Mouse (Mus musculus) heart, adult 2 months (tissue): Measurements from ENCODE around the gene Olfr895. TPM values are rescaled to one million over a fixed set of nuclear protein-coding genes. Genes with fewer than 3 reads are reported as not detected.

ENCODE experiments used
- DNase-seq, 2 experiments: peaks; one replicate each; pipeline ENCODE4 v3.0.0; 2021
- H3K27ac ChIP-seq: fragments of 200-600 bp; 2 replicates; pipeline ENCODE4 v1.8.1; 2022
- H3K27me3 ChIP-seq: fragments of 200-500 bp; 2 replicates; pipeline ENCODE4 v1.6.1; 2012; ENCODE audit warnings: mild to moderate bottlenecking, low read length, inconsistent platforms, mixed read lengths; ENCODE audit not compliant: control insufficient read depth, insufficient read depth
- H3K36me3 ChIP-seq: fragments of 200-500 bp; 2 replicates; pipeline ENCODE4 v1.6.1; 2012; ENCODE audit warnings: low read length, inconsistent platforms; ENCODE audit not compliant: control insufficient read depth, insufficient read depth
- H3K4me1 ChIP-seq: fragments of 200-500 bp; 2 replicates; pipeline ENCODE4 v1.6.1; 2011; ENCODE audit warnings: low read length; ENCODE audit not compliant: control insufficient read depth, insufficient read depth
- H3K4me3 ChIP-seq: fragments of 200-600 bp; 2 replicates; pipeline ENCODE4 v1.8.1; 2022
- H3K79me2 ChIP-seq: fragments of 200-500 bp; replicated peaks from 2 replicates; pipeline ENCODE4 v1.6.1; 2012; ENCODE audit warnings: mild to moderate bottlenecking, inconsistent platforms, low read length, moderate library complexity, mixed read lengths; ENCODE audit not compliant: control insufficient read depth, insufficient read depth
- H3K9ac ChIP-seq: fragments of 200-500 bp; 2 replicates; pipeline ENCODE4 v1.6.1; 2012; ENCODE audit warnings: low read depth, mild to moderate bottlenecking, control low read depth, inconsistent platforms, low read length, mixed read lengths
- CTCF ChIP-seq: fragments of 200-600 bp; IDR thresholded peaks from 2 replicates; pipeline ENCODE4 v1.8.1; 2022; ENCODE audit warnings: antibody characterized with exemption, mild to moderate bottlenecking, moderate library complexity
- EP300 ChIP-seq: fragments of 200-500 bp; IDR thresholded peaks from 2 replicates; pipeline ENCODE4 v1.6.1; 2011; ENCODE audit warnings: low read depth, low read length, control low read depth; ENCODE audit not compliant: insufficient read depth
- POLR2A ChIP-seq: fragments of 200-500 bp; IDR thresholded peaks from 2 replicates; pipeline ENCODE4 v1.6.1; 2011; ENCODE audit warnings: mild to moderate bottlenecking, low read depth, low read length, control low read depth; ENCODE audit not compliant: insufficient read depth
- WGBS: fragments of 180-500 bp; shearing (Covaris S2); methylation state at CpG from one replicate; pipeline ENCODE4 v1.1.7; 2018; 5-methylcytosine and 5-hydroxymethylcytosine counted together
- intact Hi-C: fragments of 180-260 bp; cut with DNase I; formaldehyde crosslinking; loops from one replicate; pipeline ENCODE4 v1.15.1; 2025
- long read RNA-seq: library from polyadenylated mRNA; stranded (forward); transcript quantifications from one replicate; pipeline ENCODE4 v2.0.0, GENCODE M21; 2021
- polyA plus RNA-seq: library from polyadenylated mRNA; depleted of rRNA; stranded (reverse); fragments of >200 nt; gene quantifications from 2 replicates; pipeline ENCODE4 v1.2.3, GENCODE M21; 2012; rRNA removed
- total RNA-seq, 2 experiments: library from RNA; stranded (reverse); gene quantifications; 2 replicates each; pipeline ENCODE4 v1.2.3; 2021

Gene Olfr895
- total RNA-seq: not detected
- polyA plus RNA-seq: not detected in 2 replicates
- long read RNA-seq: 0 reads

DNA sequence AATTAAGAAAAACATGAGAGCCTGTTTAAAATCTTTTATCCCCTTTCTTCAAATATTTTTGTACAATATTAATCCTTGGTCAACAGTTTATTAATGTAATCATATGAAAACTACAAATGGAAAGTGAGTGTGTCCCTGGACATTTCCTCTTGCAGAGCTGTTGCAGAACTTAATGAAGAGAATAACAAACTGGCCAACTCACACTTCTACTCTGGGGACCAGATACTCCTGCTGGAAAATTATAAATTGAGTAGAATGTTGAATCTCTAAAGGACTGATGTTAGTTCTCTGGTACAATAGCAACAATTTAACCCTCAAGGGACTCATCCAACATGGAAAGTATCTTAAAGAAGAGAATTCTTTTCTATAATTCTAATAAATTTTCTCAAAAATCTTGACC, at the start of gene Olfr895:
Olfr895 (plus strand) TSS at position 301 of the 400 bp plus-strand sequence.
- Histone ChIP-seq H3K4me1 (no peaks in the 10 kb centered on the region), H3K9ac (no peak within 1 kb of the TSS), H3K27ac (no peak within 1 kb of the TSS), H3K4me3 (no peak within 1 kb of the TSS), H3K27me3 (no peaks in the 10 kb centered on the region), H3K36me3 (no peaks in the 10 kb centered on the region), H3K79me2 (no peaks in the 10 kb centered on the region)
- DNase-seq: no peak
- TF ChIP-seq EP300 (no peak), POLR2A (no peak), CTCF (no peak)
- intact Hi-C loops: no loop called here

DNA sequence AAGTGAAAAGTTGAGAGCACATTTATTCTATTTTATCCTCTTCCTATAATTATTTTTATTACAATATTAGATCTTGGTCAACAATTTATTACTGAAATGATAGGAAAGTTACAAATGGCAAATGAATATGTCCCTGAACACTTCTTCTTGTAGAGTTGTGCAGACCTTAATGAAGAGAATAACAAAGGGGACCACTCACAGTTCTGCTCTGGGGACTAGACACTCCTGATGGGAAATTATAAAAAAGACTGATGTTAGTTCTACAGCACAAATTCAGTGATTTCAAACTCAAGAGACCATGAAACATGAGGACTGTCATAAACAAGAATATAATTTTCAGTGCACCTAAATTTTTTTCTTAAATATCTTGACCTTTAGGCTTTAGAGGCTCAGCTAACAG, 15.2 kb upstream of the Olfr895 start, which contains the start of gene Olfr143:
Olfr143 (plus strand) TSS at position 301 of the 400 bp plus-strand sequence.
- TF ChIP-seq EP300 (no peak), CTCF (no peak), POLR2A (no peak)
- no peak within 1 kb of the TSS for H3K4me3 ChIP-seq

DNA sequence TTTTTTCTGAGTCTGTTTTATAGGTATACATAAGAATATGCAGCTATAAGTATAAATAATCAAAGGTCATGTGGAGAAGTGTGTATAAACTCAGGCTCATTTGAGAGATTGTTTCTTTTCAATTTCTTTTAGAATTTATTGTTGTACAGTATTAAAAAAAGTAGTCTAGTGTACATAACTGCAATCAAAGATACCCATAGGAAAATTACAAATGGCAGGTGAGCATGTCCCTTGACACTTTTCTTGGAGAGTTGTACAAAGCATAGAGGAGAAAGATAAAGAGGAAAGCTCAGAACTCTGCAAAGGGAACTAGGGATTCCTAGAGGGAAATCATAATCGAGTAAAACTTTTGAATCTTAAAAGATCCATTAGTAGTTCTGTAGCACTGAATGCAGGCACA, 23.2 kb downstream of the Olfr895 start, which contains the start of gene Olfr896-ps1:
Olfr896-ps1 (plus strand) TSS at position 301 of the 400 bp plus-strand sequence.
- no peaks in the 10 kb centered on the region for H3K36me3 ChIP-seq
- H3K4me1 ChIP-seq: no peaks in the 10 kb centered on the region
- no peak for TF ChIP-seq EP300
- no peak for TF ChIP-seq POLR2A
- TF ChIP-seq CTCF: no peak
- no peak within 1 kb of the TSS for H3K9ac ChIP-seq
- intact Hi-C loops: no loop called here
- no peak within 1 kb of the TSS for H3K4me3 ChIP-seq
- H3K79me2 ChIP-seq: no peaks in the 10 kb centered on the region
- DNase-seq: no peak
- 68% methylated on average over 1 of the region's 1 CpGs for whole genome bisulfite sequencing
- no peaks in the 10 kb centered on the region for H3K27me3 ChIP-seq
- H3K27ac ChIP-seq: no peak within 1 kb of the TSS

More for the DNA sequence above, 15.2 kb upstream of the Olfr895 start, which contains the start of gene Olfr143:
- intact Hi-C loops: no loop called here
- no peak within 1 kb of the TSS for H3K27ac ChIP-seq
- H3K27me3 ChIP-seq: no peaks in the 10 kb centered on the region
- no peaks in the 10 kb centered on the region for H3K4me1 ChIP-seq
- no peak within 1 kb of the TSS for H3K9ac ChIP-seq
- H3K79me2 ChIP-seq: no peaks in the 10 kb centered on the region
- DNase-seq: no peak
- H3K36me3 ChIP-seq: no peaks in the 10 kb centered on the region

Other genes with a start within 250 kb of the Olfr895 start
- gene Olfr883, start 242.0 kb upstream of the Olfr895 start, total RNA-seq: not detected
- not detected in 2 replicates for gene Olfr883, start 242.0 kb upstream of the Olfr895 start, polyA plus RNA-seq
- not detected for gene Olfr884, start 221.3 kb upstream of the Olfr895 start, total RNA-seq
- gene Olfr884, start 221.3 kb upstream of the Olfr895 start, polyA plus RNA-seq: not detected in 2 replicates
- gene Olfr885, start 206.5 kb upstream of the Olfr895 start, total RNA-seq: not detected
- not detected in 2 replicates for gene Olfr885, start 206.5 kb upstream of the Olfr895 start, polyA plus RNA-seq
- not detected for gene Olfr887, start 183.8 kb upstream of the Olfr895 start, total RNA-seq
- not detected in 2 replicates for gene Olfr887, start 183.8 kb upstream of the Olfr895 start, polyA plus RNA-seq
- not detected for gene Olfr888, start 159.7 kb upstream of the Olfr895 start, total RNA-seq
- not detected in 2 replicates for gene Olfr888, start 159.7 kb upstream of the Olfr895 start, polyA plus RNA-seq
- gene Olfr889, start 152.7 kb upstream of the Olfr895 start, total RNA-seq: not detected
- not detected in 2 replicates for gene Olfr889, start 152.7 kb upstream of the Olfr895 start, polyA plus RNA-seq
- gene Olfr890, start 125.3 kb upstream of the Olfr895 start, total RNA-seq: not detected
- gene Olfr890, start 125.3 kb upstream of the Olfr895 start, polyA plus RNA-seq: not detected in 2 replicates
- not detected for gene Olfr891, start 87.0 kb upstream of the Olfr895 start, total RNA-seq
- gene Olfr891, start 87.0 kb upstream of the Olfr895 start, polyA plus RNA-seq: not detected in 2 replicates
- gene Olfr893, start 59.5 kb upstream of the Olfr895 start, total RNA-seq: not detected
- not detected in 2 replicates for gene Olfr893, start 59.5 kb upstream of the Olfr895 start, polyA plus RNA-seq
- not detected for gene Olfr894, start 49.8 kb upstream of the Olfr895 start, total RNA-seq
- gene Olfr894, start 49.8 kb upstream of the Olfr895 start, polyA plus RNA-seq: not detected in 2 replicates
- not detected for gene Olfr143, start 15.1 kb upstream of the Olfr895 start, total RNA-seq
- gene Olfr143, start 15.1 kb upstream of the Olfr895 start, polyA plus RNA-seq: not detected in 2 replicates
- gene Olfr896-ps1, start 23.3 kb downstream of the Olfr895 start, total RNA-seq: not detected
- not detected in 2 replicates for gene Olfr896-ps1, start 23.3 kb downstream of the Olfr895 start, polyA plus RNA-seq
- not detected for gene Olfr25, start 61.2 kb downstream of the Olfr895 start, total RNA-seq
- gene Olfr25, start 61.2 kb downstream of the Olfr895 start, polyA plus RNA-seq: not detected in 2 replicates
- not detected for gene Olfr898, start 80.6 kb downstream of the Olfr895 start, total RNA-seq
- gene Olfr898, start 80.6 kb downstream of the Olfr895 start, polyA plus RNA-seq: not detected in 2 replicates
- gene Olfr250, start 99.0 kb downstream of the Olfr895 start, total RNA-seq: not detected
- gene Olfr250, start 99.0 kb downstream of the Olfr895 start, polyA plus RNA-seq: not detected in 2 replicates
- not detected for gene Olfr251, start 109.2 kb downstream of the Olfr895 start, total RNA-seq
- not detected in 2 replicates for gene Olfr251, start 109.2 kb downstream of the Olfr895 start, polyA plus RNA-seq
- gene Olfr147, start 133.8 kb downstream of the Olfr895 start, total RNA-seq: not detected
- gene Olfr147, start 133.8 kb downstream of the Olfr895 start, polyA plus RNA-seq: not detected in 2 replicates
- gene Olfr901, start 161.6 kb downstream of the Olfr895 start, total RNA-seq: not detected
- not detected in 2 replicates for gene Olfr901, start 161.6 kb downstream of the Olfr895 start, polyA plus RNA-seq
- not detected for gene Olfr902, start 179.8 kb downstream of the Olfr895 start, total RNA-seq
- gene Olfr902, start 179.8 kb downstream of the Olfr895 start, polyA plus RNA-seq: not detected in 2 replicates
- not detected for gene Olfr904, start 195.3 kb downstream of the Olfr895 start, total RNA-seq
- not detected in 2 replicates for gene Olfr904, start 195.3 kb downstream of the Olfr895 start, polyA plus RNA-seq
- gene Olfr905, start 203.3 kb downstream of the Olfr895 start, total RNA-seq: not detected
- gene Olfr905, start 203.3 kb downstream of the Olfr895 start, polyA plus RNA-seq: not detected in 2 replicates
- gene Olfr906, start 219.2 kb downstream of the Olfr895 start, total RNA-seq: not detected
- gene Olfr906, start 219.2 kb downstream of the Olfr895 start, polyA plus RNA-seq: not detected in 2 replicates
- gene Olfr907, start 227.9 kb downstream of the Olfr895 start, total RNA-seq: not detected
- gene Olfr907, start 227.9 kb downstream of the Olfr895 start, polyA plus RNA-seq: not detected in 2 replicates